Mouse (Mus musculus): ENCODE results near the gene Ackr4.

Ackr4 gene

DNA sequence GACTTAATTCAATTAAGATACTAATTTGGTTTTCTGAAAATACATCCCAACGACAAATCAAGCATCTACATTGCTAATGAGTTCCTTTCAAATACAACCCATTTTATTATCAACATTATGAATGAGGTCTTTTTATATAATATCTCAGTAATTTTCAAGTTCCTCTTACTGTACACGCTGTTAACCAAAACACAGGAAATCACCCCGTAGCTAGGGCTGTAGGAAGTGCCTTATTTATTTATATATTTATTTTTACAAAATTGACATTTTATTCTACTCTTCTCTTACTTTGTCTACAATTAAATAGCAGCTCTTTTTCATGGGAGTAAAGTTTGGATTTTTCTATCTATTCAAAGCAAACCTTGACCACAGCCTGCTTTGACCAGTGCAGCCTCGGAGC, 87.0 kb downstream of the Ackr4 start:
- DNase-seq: no peak

- no peak for DNase-seq
These were observed 87.6 kb downstream of the Ackr4 start for GRCm38 (mm10) chr9:104039031-104039695.

- DNase-seq: no peak
These were observed 88.5 kb downstream of the Ackr4 start for GRCm38 (mm10) chr9:104038266-104038665.

DNA sequence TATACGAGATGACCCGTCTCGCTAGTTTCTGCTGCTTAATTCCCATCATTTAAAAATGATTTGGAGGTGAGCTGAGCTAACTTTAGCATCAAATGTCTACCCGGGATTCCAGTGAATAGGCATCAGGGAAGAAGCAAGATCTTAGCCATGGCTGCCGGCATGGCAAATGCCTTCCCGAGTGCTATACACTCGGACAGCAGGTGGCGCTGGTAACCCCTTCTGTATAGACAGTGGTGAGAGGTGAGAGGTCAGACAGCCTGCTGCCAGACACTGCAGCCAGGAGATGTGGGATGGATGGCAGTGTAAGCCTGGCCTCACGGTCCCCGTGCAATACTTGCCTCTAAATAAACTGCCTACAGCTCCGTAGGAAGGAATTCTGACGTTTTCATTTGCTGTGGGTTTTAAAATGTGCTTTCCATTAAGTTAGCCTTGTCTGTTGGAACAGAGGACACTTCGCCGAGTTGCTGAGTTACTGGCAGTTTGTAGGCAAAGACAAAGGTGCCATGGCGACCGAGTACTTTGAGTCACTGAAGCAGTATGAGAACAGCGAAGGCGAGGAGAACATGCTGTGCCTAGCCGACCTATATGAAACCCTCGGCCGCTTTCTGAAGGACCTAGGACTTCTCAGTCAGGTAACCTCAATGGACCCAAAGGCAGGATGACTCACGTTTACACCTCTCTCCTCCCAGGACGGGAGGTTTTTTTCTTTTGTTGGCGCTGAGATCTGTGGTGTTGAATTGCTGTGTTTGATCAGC, 91.3 kb downstream of the Ackr4 start:
- peak; percentile 77 to 92 for DNase-seq

DNA sequence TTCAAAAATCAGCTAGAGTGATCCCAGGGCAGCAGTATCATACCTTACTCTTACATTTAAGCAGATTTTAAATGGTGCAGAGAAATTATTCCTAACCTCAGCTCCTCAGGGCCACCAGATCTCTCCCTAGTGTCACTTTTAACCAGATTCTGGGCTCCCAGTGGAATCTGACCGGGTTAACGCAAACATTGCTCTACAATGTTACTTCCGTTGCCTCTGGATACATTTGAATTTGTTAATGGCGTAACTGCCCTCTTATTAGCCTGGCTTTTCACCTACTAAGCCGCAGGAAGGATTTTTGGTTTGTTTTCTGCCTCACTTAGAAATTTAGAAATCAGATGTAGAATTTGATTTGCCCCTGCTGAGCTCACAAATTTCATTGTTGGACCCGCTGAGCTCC, 92.0 kb downstream of the Ackr4 start:
- DNase-seq: no peak

- DNase-seq: no peak
These were observed 92.5 kb downstream of the Ackr4 start for GRCm38 (mm10) chr9:104034231-104034630.

Measured in kidney, postnatal 36 days (tissue).